Mouse (Mus musculus): ENCODE data around the gene Fbxo11.

The Fbxo11 gene

GRCm38 (mm10) chr17:88065031-88065800 lies at the start of gene Fbxo11:
Gene Fbxo11, minus strand, starts transcription at chr17:88065291.
- no peak for DNase-seq (ENCODE audit: low spot score)

- no peak for DNase-seq (ENCODE audit: low spot score)
Observed at GRCm38 (mm10) chr17:88113883-88114229, 48.8 kb upstream of the Fbxo11 start.

DNA sequence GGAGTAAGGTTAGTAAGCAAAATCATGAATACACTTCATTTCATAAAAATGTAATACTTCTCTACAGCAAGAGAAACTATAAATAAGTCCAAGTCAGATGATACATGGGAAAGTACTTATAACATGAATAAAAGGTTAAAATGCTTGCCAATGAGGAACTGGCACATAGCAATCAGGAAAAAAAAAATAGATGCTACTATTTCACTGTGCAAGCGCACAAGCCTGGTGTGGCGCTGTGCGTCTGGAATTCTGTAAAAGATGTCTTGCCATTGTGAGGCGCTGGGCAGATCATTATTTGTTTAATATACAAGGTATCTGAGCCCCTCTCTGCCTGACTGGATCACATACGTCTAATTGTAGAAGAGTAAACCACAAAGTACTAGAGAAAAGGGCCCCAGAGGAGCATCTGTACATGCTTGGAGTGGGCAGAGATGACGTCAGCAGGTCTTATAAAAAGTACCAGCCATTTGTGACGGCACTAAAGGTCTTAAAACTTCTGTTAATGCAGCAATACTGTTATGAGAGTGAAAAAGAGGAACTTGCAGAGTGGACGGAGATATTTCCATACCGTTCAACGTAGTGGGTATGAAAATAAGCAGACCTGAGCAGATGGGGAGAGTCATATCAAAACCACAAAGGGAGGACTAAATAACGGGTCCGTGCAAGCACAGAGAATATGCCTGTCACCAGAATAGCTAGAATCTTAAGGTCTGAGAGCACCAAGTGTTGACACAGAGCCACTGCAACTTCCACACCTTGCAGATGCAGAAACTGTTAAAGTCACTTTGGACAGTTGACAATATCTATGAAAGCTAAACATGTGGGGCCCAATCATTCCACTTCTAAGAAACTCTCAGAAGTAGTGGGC lies 48.2 kb upstream of the Fbxo11 start:
- no peak for DNase-seq (ENCODE audit: low spot score)

- DNase-seq (ENCODE audit: low spot score) = no peak
Observed at GRCm38 (mm10) chr17:88111865-88112645, 47.0 kb upstream of the Fbxo11 start.

GRCm38 (mm10) chr17:88111081-88111796 lies 46.1 kb upstream of the Fbxo11 start:
- DNase-seq (ENCODE audit: low spot score) = no peak

DNA sequence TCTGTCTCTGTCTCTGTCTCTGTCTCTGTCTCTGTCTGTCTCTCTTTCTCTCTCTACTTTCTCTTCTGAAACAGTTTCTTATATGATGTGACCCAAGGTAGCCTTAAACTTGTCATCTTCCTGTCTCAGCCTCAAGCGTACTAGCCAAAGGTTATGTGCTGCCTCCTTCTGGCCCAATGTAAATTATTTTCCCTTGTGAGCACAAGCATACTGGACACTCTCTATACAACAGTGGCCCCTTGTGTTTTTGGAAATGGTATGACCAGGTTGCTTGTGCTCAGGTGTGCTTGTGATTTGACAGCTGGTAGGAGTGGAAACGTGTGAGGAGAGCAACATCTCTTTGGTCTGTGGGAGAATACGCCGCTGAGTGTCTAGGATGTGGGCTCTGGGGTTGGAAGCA lies 42.6 kb upstream of the Fbxo11 start:
- no peak for DNase-seq (ENCODE audit: low spot score)

GRCm38 (mm10) chr17:88106365-88106764 lies 41.3 kb upstream of the Fbxo11 start:
- DNase-seq (ENCODE audit: low spot score) = no peak

- no peak for DNase-seq (ENCODE audit: low spot score)
Observed at GRCm38 (mm10) chr17:88102597-88102996, 37.5 kb upstream of the Fbxo11 start.

GRCm38 (mm10) chr17:88098181-88098852 lies 33.2 kb upstream of the Fbxo11 start:
- DNase-seq (ENCODE audit: low spot score) = no peak

DNA sequence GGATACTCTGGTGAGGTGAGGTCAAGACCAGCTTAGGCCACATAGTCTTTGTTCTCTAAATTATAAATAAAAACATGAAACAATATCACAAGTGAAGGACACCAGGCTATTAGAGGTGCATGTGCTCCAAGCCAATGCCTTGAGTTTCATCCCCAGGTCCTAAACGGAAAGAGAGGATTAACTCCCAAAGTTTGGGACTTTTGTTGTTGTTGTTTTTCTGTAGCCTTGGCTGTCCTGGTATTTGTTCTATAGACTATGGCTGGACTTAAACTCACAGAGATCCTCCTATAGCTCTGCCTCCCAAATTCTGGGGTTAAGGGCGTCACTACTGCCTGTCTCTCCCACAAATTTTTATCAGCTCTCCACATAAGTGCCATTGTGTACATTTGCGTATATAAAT lies 32.5 kb upstream of the Fbxo11 start:
- no peak for DNase-seq (ENCODE audit: low spot score)

DNA sequence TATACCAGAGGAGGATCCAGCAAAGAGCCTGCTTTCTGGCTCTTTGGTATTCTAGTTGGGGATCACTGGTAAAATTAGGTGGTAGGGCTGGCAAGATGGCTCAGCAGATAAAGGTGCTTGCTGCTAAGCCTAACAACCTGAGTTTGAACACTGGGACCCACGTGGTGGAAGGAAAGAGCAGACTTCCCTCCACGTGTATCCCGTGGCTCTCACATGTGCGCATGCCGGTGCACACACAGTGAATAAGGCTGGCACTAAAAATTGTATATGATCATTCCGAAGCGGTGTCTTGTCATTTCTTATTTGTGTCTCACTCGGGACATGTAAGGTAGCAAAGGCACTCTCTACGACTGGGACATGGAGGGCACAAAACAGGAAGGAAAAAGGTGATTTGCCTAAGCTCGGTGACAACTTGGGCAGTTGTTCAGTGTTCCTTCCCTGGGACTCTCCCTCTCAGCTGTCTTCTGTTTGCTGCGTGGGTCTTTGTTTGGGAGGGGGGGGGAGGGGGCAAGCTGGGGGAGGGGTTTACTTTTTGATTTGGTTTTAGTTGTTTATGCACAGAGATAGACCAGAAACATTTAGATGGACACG lies 31.8 kb upstream of the Fbxo11 start:
- no peak for DNase-seq (ENCODE audit: low spot score)

DNA sequence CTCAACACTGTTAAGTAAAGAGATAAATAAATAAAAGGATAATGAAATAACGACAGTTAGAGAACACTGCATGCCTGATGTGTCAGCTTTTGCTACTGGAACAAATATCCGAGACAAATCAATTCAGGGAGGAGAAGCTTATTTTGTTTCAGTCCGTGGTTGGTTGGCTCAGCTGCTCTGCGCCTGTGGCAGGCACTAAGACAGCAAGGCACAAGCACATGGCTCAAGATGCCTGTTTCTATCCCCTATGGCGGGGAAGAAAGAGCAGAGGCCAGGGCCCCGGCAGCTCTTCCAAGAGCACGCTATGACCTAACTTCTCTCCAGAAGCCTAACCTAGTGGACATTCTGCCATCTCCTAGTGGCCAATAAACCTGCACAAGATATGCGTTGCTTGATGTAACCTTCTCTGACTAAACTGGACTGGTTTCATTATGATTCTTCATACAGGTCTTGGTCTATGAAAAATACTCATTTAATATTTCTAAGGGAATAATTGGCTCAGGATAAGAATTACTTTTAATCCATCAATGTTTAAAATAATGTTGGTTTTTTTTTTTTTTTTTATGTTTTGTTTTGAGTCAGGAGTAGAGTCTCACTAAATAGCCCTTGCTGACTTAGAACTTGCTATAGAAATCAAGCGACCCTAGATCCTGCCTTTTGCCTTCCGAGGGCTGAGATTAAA lies 30.6 kb upstream of the Fbxo11 start:
- DNase-seq (ENCODE audit: low spot score) = no peak

DNA sequence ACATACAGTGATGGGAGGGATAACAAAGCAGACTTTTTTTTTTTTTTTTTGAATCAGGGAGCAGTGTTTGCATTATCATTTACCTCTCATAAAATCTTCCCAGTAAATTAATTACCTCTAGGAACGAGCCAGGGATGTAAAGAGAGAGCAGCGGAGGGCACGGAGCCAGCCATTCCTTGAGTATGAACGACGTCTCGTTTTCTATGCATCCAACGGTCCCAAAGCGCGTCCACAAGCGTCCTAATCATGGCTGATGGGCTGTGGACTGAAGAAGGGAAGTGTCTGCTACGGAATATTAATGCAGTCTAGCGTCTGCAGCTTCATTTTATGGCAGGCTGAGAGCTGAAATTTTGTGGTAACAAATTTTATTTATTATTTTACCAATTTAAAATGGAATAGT lies 29.2 kb upstream of the Fbxo11 start:
- no peak for DNase-seq (ENCODE audit: low spot score)

DNA sequence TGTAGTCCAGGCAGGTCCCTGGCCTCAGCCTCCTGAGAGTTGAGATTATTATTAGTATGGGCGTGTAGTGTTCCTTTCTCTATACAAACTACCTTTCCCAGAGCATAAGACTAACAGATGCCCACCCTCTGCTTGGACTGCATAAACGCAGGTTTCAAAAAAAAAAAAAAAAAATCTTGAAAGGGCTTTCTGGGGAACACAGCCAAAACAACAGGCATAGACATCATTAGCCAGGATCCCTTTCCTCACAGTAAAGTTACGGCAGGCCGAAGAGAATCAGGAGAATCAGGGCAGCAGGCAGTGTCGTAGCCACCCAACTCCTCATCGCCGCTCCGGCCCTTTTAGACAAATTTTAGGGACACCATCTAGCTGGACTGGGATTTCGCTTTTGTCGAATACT lies 28.7 kb upstream of the Fbxo11 start:
- no peak for DNase-seq (ENCODE audit: low spot score)

- DNase-seq (ENCODE audit: low spot score) = no peak
Observed at GRCm38 (mm10) chr17:88085976-88086375, 20.9 kb upstream of the Fbxo11 start.

DNA sequence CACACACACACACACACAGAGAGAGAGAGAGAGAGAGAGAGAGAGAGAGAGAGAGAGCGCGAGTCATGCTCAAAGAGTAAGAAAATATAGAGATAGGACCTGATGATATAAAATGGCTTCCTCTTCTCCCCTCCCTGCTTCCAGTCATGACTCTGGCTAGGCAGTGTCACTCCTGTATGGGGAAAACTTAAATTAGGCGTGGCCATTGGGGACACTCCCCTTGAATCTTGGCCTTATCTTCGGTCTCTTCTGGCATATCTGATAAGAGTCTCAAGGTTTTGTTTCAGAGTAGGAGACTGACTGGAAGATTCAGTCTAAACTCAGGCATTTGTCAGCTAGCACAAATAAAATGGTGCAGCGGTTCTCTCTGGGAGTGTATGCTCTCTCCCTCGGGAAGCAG lies 16.4 kb upstream of the Fbxo11 start:
- DNase-seq (ENCODE audit: low spot score) = no peak

GRCm38 (mm10) chr17:88079771-88080170 lies 14.7 kb upstream of the Fbxo11 start:
- no peak for DNase-seq (ENCODE audit: low spot score)

GRCm38 (mm10) chr17:88072047-88072446 lies 7.0 kb upstream of the Fbxo11 start:
- DNase-seq (ENCODE audit: low spot score) = no peak

DNA sequence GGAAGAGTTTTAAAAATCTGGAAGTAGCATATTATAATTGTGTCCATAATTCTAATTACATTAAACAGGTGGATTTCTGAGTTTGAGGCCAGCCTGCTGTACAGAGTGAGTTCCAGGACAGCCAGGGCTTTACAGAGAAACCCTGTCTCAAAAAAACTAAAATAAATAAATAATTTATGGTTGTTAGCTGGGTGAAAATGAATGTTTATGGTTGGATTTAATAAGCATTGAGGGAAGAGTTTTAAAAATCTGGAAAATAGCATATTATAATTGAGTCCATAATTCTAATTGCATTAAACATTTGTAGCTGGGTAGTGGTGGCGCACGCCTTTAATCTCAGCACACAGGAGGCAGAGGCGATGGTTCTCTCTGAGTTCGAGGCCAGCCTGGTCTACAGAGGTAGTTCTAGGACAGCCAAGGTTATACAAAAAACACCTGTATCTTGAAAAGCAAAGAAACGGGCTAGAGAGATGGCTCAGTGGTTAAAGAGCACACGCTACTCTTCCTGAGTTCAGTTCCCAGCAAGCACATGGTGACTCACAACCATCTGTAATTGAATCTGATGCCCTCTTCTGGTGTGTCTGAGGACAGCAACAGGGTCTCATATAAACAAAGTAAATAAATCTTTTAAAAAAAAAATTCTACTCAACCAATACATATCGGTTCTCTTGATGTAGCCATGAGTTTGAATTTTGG lies 3.1 kb upstream of the Fbxo11 start:
- no peak for DNase-seq (ENCODE audit: low spot score)

All from c-Kit-positive CD71-positive TER-119-positive erythroid progenitor cells, embryonic 14.5 days (primary cell).